Mouse (Mus musculus): ENCODE data around the gene Sik3. TPM values are rescaled to one million over a fixed set of nuclear protein-coding genes. Genes with fewer than 3 reads are reported as not detected.

Sik3 gene
- polyA plus RNA-seq, 1 experiment from 2014 or later: 5.0 TPM

GRCm38 (mm10) chr9:46156711-46157110 is 144.1 kb downstream of the Sik3 start:
- H3K4me2 ChIP-seq (ENCODE audit: low read depth, low read length): no peak overlapping the region
- H3K36me3 ChIP-seq (replicated peaks; ENCODE audit: insufficient read depth, low read length): 0 out of 2 replicates have a peak, but pooled peaks cover 8% of the 10 kb centered on the region
- no peak overlapping the region for H3K4me3 ChIP-seq (ENCODE audit: low read depth, low read length)
- ATAC-seq (no peak), DNase-seq (no peak)
- H3K27me3 ChIP-seq (ENCODE audit: insufficient read depth, low read length): no peaks in the 10 kb centered on the region
- H3K27ac ChIP-seq (ENCODE audit: low read depth): no peak overlapping the region
- H3K4me1 ChIP-seq (ENCODE audit: insufficient read depth): peaks cover 17% of the 10 kb centered on the region
- H3K9ac ChIP-seq (replicated peaks): no peak overlapping the region
- no peak for TF ChIP-seq EP300 (IDR thresholded peaks at IDR 0.05; ENCODE audit: low read depth)
- WGBS (ENCODE audit: insufficient replicate concordance): 76% methylated on average over 4 of the region's 4 CpGs
- no peaks in the 10 kb centered on the region for H3K9me3 ChIP-seq (ENCODE audit: low read length)

- no peak overlapping the region for H3K4me2 ChIP-seq (ENCODE audit: low read depth, low read length)
- ATAC-seq (peak; percentile 80), DNase-seq (peak; percentile 43)
- H3K9me3 ChIP-seq (ENCODE audit: low read length): no peaks in the 10 kb centered on the region
- WGBS (ENCODE audit: insufficient replicate concordance): 50% methylated on average over 4 of the region's 4 CpGs
- no peak overlapping the region for H3K9ac ChIP-seq (replicated peaks)
- H3K4me1 ChIP-seq (ENCODE audit: insufficient read depth): peaks cover 11% of the 10 kb centered on the region
- TF ChIP-seq CTCF (IDR thresholded peaks at IDR 0.05; ENCODE audit: low read depth): no peak
- TF ChIP-seq EP300 (IDR thresholded peaks at IDR 0.05; ENCODE audit: low read depth): 0 out of 2 replicates have a peak, but pooled peaks have one; percentile 15
- no peak overlapping the region for H3K4me3 ChIP-seq (ENCODE audit: low read depth, low read length)
- peak overlapping the region; percentile 65 for H3K27ac ChIP-seq (ENCODE audit: low read depth)
- H3K36me3 ChIP-seq (replicated peaks; ENCODE audit: insufficient read depth, low read length): 0 out of 2 replicates have a peak, but pooled peaks cover 8% of the 10 kb centered on the region
- H3K27me3 ChIP-seq (ENCODE audit: insufficient read depth, low read length): no peaks in the 10 kb centered on the region
Measured at GRCm38 (mm10) chr9:46158273-46158813, 145.7 kb downstream of the Sik3 start.

- H3K9ac ChIP-seq (replicated peaks): no peak overlapping the region
- ATAC-seq: peak; percentile 43; the same call in 1 of the 2 replicates
- H3K4me3 ChIP-seq (ENCODE audit: low read depth, low read length): no peak overlapping the region
- no peak for DNase-seq
- 0 out of 2 replicates have a peak, but pooled peaks cover 5% of the 10 kb centered on the region for H3K36me3 ChIP-seq (replicated peaks; ENCODE audit: insufficient read depth, low read length)
- no peak overlapping the region for H3K4me2 ChIP-seq (ENCODE audit: low read depth, low read length)
- H3K9me3 ChIP-seq (ENCODE audit: low read length): no peaks in the 10 kb centered on the region
- H3K27me3 ChIP-seq (ENCODE audit: insufficient read depth, low read length): no peaks in the 10 kb centered on the region
- peaks cover 3% of the 10 kb centered on the region; the same call in 1 of the 2 replicates for H3K4me1 ChIP-seq (ENCODE audit: insufficient read depth)
- WGBS (ENCODE audit: insufficient replicate concordance): 63% methylated on average over 8 of the region's 8 CpGs
- TF ChIP-seq CTCF (IDR thresholded peaks at IDR 0.05; ENCODE audit: low read depth) (no peak), EP300 (IDR thresholded peaks at IDR 0.05; ENCODE audit: low read depth) (no peak)
- peak overlapping the region; percentile 68 for H3K27ac ChIP-seq (ENCODE audit: low read depth)
Measured at GRCm38 (mm10) chr9:46163430-46163829, 150.8 kb downstream of the Sik3 start.

DNA sequence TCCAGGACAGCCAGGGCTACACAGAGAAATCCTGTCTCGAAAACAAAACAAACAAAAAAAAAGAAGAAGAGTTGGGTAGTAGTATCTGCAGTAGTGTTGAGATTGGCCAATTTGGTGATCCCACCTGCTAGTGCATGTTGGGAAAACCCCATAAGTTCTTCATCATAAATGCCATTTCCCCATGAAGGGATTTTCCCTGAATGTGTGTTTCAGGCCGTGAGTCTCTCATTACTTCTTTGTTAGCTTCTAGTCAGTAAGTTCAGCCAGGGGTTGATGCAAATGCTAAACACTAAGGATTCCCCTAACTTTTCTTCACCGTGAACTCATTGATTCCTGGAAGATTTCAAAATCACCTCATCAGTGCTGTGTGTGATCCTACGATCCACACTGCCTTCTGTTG is 156.2 kb downstream of the Sik3 start:
- no peak for ATAC-seq
- TF ChIP-seq EP300 (IDR thresholded peaks at IDR 0.05; ENCODE audit: low read depth): no peak
- no peak for TF ChIP-seq CTCF (IDR thresholded peaks at IDR 0.05; ENCODE audit: low read depth)

DNA sequence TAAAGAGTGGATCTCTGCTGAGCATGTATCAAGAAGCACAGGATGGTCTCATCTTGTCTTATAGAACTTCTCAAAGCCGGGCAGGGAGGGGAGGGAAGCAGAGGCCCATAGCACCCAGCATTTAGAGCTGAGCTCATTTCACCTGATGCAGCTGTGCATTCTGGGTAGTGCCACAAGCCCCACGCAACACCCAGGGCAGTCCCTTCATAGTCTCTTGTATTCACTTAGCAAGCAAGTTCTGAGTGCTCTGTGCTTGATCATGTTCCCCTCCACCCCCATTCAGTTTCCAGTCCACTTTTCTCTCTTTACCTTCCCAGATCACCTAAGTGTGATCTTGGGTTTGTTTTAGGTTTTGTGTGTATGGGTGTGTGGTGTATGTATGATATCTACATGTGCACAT is 159.6 kb downstream of the Sik3 start:
- Histone ChIP-seq H3K9me3 (ENCODE audit: low read length) (no peaks in the 10 kb centered on the region), H3K4me2 (ENCODE audit: low read depth, low read length) (no peak overlapping the region), H3K4me3 (ENCODE audit: low read depth, low read length) (no peak overlapping the region), H3K36me3 (replicated peaks; ENCODE audit: insufficient read depth, low read length) (no peaks in the 10 kb centered on the region), H3K4me1 (ENCODE audit: insufficient read depth) (peaks cover 16% of the 10 kb centered on the region), H3K9ac (replicated peaks) (no peak overlapping the region), H3K27me3 (ENCODE audit: insufficient read depth, low read length) (no peaks in the 10 kb centered on the region), H3K27ac (ENCODE audit: low read depth) (no peak overlapping the region)
- TF ChIP-seq EP300 (IDR thresholded peaks at IDR 0.05; ENCODE audit: low read depth) (no peak), CTCF (IDR thresholded peaks at IDR 0.05; ENCODE audit: low read depth) (no peak)
- ATAC-seq (no peak), DNase-seq (no peak)
- 76% methylated on average over 2 of the region's 2 CpGs for WGBS (ENCODE audit: insufficient replicate concordance)

More for the DNA sequence above, 156.2 kb downstream of the Sik3 start:
- Histone ChIP-seq H3K4me3 (ENCODE audit: low read depth, low read length) (no peak overlapping the region), H3K9ac (replicated peaks) (no peak overlapping the region), H3K27ac (ENCODE audit: low read depth) (no peak overlapping the region), H3K36me3 (replicated peaks; ENCODE audit: insufficient read depth, low read length) (no peaks in the 10 kb centered on the region), H3K4me1 (ENCODE audit: insufficient read depth) (no peaks in the 10 kb centered on the region; the same call in 1 of the 2 replicates), H3K4me2 (ENCODE audit: low read depth, low read length) (no peak overlapping the region), H3K9me3 (ENCODE audit: low read length) (no peaks in the 10 kb centered on the region), H3K27me3 (ENCODE audit: insufficient read depth, low read length) (no peaks in the 10 kb centered on the region)
- DNase-seq: no peak
- WGBS (ENCODE audit: insufficient replicate concordance): 69% methylated on average over 4 of the region's 4 CpGs

- H3K27ac ChIP-seq (ENCODE audit: low read depth): no peak overlapping the region
- H3K4me3 ChIP-seq (ENCODE audit: low read depth, low read length): no peak overlapping the region
- no peak overlapping the region for H3K4me2 ChIP-seq (ENCODE audit: low read depth, low read length)
- DNase-seq (no peak), ATAC-seq (no peak)
- TF ChIP-seq EP300 (IDR thresholded peaks at IDR 0.05; ENCODE audit: low read depth): no peak
- TF ChIP-seq CTCF (IDR thresholded peaks at IDR 0.05; ENCODE audit: low read depth): no peak
- WGBS (ENCODE audit: insufficient replicate concordance): 29% methylated on average over 2 of the region's 2 CpGs
- H3K36me3 ChIP-seq (replicated peaks; ENCODE audit: insufficient read depth, low read length): no peaks in the 10 kb centered on the region
- H3K9ac ChIP-seq (replicated peaks): no peak overlapping the region
- H3K27me3 ChIP-seq (ENCODE audit: insufficient read depth, low read length): no peaks in the 10 kb centered on the region
- H3K9me3 ChIP-seq (ENCODE audit: low read length): no peaks in the 10 kb centered on the region
- peaks cover 16% of the 10 kb centered on the region for H3K4me1 ChIP-seq (ENCODE audit: insufficient read depth)
Measured at GRCm38 (mm10) chr9:46172953-46173352, 160.3 kb downstream of the Sik3 start.

Data from liver, postnatal 0 days (tissue).